Mouse (Mus musculus): ENCODE measurements around the gene BC049730.
"Not testable (repeated sequence)": the region's sequence is repeated elsewhere in the genome, so short reads cannot be mapped to it uniquely, and the experiment has no call there.

Gene BC049730

DNA sequence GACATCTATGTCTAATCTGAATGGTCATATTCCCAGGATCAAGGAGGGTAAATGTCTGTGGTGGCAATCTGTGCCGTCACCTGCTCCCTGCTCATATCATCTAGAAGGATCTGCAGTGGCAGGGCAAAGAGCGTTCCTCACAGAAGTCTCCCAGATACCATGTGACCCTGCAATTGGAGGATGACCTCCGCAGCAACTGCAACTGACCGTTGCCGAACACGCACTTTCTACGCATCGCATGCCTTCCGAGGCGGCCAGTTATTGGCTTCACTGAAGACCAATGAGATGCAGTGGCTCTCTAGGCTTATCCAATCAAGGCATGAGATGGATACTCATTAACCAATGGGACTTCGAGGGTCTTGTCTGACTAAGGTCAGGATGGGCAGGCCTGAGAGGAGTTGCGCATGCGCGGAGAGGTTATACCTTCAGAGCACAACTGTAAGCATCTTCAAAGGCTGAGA, at the start of gene BC049730:
BC049730 (plus strand) TSS at position 411 of the 461 bp plus-strand sequence.
- DNase-seq (ENCODE audit: extremely low read depth, low read depth) = no peak

DNA sequence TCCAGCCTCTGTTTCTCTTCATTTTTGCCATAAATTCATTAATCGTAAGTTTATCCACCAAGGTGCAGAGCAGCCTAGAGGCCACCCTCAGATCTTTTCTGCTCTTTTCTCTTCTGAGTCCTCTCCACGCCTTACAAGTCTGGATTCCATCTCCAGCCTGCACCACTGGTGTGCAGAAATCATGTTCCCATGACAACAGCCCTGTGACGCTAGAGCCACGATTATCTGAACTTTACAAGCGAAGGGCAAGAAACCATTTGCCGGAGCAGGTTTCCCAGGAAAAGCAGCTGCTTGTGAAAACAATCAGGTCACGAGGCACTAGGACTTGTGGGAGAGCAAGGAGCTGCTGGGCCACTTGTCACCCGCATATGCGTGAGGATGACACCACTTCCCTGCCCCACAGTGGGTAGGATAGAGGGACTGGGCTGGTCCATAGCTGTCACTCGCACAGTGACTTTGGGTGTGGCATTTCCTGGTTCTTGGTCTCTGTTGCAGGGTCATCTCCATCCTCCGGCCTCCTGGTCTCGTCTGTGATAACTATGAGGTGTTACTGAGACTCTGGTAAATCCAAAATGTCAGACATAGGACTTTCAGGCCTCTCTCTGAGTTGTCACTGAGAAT, 49.2 kb upstream of the BC049730 start:
- DNase-seq (ENCODE audit: extremely low read depth, low read depth) = no peak

DNA sequence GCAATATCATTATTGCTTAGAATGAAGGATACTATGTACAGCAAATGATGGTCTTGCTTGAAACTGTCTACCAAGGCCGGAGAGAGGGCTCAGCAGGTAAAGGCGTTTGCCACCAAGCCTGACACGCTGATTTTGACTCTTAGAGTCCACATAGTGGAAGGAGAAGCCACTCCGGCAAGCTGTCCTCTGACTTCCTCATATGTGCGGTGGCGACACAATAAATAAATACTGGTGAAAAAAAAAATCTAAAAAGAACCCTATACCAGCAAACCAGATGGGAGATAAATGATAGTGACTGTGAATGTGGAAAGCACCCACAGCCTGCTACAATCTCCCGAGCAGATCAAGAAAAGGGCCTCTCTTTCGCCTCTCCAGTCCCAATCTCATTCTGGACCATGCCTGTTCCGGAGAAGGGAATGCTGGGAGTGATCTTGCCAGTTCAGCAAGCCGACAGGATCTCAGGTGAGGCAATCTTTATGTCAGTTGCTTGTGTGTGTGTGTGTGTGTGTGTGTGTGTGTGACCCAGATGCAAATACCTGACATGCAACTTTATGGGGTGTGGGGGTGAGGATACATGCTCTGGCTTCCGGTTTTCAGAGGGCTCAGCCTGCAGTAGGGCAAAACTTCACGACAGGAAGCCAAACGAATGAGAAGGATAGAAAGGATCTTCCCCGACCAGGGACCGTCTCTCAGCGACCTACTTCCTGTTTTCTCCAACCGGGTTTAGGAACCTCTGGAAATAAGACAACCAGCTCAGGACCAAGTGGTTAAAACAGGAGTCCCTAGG, 47.7 kb upstream of the BC049730 start:
- DNase-seq (ENCODE audit: extremely low read depth, low read depth) = peak; percentile 78

DNA sequence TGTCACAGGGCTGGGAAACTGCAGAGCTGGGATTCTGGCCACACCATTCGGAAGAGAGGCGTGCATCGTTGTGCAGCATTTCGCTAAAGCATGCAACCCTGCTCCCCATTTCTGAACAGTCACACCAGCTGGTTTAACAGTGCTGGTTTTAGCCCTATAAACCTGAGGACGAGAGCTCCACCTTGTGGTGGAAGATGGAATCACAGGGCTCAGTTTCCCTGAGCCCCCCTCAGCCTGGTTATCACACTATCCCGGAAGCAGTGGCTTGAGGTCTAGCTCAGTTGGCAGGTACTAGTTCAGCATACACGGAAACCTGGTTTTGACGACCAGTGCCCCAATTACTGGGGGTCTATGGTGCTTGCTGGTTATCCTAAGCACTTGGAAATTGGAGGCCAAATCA, 46.5 kb upstream of the BC049730 start:
- peak; percentile 83 for DNase-seq (ENCODE audit: extremely low read depth, low read depth)

DNA sequence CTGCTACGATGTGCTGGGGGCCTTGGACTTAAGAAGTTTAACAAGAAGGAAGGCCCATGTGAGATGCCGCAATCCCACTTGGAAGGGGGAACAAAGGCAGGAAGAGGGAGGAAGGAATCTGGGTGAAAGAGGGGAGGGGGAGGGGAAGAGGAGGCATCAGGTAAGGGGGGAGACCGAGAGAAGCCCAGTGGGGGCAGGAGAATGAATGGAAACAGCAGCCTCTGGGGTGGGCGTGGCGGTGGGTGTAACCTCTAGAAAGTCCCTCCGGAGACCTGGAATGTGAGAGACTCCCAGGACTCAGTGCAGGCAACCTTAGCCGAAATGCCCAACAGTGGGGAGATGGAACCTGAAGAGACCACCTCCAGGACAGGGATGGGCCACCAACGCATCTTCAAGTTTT, 44.7 kb upstream of the BC049730 start:
- DNase-seq (ENCODE audit: extremely low read depth, low read depth) = no peak

DNA sequence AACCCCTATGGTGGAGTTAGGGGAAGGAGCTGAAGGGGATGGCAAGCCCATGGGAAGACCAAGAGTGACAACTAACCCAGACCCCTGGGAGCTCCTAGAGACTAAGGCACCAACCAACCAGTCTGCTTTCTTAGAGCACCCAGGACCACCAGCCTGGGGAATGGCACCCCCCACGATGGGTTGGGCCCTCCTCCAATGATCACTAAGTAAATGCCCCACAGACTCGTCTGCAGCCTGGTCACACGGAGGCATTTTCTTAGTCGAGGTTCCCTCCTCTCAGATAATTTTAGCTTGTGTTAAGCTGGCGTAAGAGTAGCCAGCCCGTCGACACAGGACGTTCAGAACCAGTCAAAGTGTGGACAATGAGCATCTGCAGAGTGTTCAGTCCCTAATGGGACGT, 44.1 kb upstream of the BC049730 start:
- no peak for DNase-seq (ENCODE audit: extremely low read depth, low read depth)

DNA sequence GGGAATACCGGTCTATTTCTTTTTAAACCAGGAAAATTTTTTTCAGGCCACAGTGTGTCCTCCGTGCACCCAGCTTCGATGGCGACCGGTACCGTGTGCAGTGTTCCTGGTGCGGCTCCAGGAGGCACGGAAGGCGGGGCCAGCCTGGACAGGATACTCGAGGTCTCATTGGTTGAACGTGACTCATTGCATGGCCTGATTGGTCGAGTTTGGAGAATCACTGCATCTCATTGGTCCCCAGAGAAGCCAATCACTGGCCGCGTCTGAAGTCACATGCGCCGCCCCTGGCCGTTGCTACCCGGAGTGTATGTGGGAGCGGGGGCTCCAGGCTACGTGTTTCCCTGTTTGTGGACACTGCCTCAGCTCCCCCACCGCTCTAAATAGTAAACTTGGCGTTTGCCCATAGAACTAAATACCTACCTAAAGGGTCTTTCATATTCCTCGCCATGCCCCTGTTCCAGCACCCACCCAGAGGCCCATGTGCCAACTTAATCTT, 37.0 kb upstream of the BC049730 start:
- DNase-seq (ENCODE audit: extremely low read depth, low read depth) = no peak

DNA sequence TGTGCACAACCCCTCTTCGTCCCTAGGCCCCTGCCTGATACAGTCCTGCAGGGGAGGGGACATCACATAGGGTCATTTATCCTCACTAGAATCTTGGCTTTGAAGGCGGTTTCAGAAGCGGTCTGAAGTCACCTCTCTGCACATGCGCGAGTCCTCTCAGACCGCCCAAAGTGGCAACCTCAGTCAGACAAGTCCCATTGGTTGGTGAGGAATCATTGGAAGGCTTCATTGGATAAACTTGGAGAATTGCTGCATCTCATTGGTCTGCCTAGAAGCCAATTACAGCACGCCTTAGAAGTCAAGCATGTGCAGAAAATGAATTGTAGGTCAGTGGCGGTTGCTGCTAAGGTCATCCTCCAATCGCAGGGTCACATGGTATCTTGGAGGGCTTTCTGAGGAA, 32.5 kb upstream of the BC049730 start, which contains the start of gene Tex101:
Tex101 (minus strand) TSS at position 101 of the 400 bp plus-strand sequence.
- no peak for DNase-seq (ENCODE audit: extremely low read depth, low read depth)

DNA sequence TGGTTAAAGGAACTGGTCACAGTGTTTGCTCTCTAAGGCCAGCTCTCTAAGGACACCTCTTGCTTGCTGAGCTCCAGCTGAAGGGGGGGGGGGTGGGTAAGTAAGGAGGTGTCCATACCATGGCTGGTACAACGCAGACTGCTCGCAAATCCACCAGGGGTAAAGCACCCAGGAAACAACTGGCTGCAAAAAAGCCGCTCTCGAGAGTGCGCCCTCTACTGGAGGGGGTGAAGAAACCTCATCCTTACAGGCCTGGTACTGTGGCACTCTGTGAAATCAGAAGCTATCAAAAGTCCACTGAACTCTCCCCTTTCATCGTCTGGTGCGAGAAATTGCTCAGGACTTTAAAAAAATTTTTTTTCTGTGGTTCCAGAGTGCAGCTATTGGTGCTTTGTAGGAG, 24.9 kb upstream of the BC049730 start:
- not testable (repeated sequence) for DNase-seq (ENCODE audit: extremely low read depth, low read depth)

DNA sequence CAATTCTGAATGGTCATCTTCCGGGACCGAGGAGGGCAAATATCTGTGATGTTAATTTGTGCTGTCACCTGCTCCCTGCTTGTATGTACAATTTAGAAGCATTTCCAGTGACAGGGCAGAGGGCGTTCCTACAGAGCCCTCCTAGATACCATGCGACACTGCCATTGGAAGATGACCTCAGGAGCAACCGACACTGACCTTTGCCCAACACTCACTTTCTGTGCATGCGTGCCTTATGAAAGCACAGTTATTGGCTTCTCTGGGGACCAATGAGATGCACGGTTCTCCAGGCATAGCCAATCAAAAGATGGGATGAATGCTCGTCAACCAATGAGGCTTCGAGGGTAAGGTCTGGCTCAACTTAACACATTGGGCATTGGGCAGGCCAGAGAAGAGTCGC, 21.5 kb upstream of the BC049730 start:
- not testable (repeated sequence) for DNase-seq (ENCODE audit: extremely low read depth, low read depth)

DNA sequence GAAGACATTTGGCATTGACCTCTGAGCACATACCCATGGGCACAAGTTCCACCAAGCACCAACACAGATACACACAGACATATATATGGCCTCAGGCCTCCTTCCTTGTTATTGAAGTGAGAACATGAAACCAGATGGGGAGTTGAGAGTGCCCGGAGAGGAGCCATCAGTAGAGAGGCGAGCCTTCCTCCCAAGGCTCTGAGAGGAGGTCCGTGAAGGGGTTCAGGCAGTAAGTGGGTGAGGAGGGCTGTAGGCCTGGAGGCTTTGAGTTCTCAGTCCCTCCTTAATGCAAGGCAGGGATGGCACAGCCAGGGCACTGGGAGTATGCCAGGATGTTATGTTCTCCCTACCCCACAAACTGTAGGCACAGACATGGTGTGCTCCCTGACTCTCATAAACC, 16.3 kb upstream of the BC049730 start:
- DNase-seq (ENCODE audit: extremely low read depth, low read depth) = not testable (repeated sequence)

DNA sequence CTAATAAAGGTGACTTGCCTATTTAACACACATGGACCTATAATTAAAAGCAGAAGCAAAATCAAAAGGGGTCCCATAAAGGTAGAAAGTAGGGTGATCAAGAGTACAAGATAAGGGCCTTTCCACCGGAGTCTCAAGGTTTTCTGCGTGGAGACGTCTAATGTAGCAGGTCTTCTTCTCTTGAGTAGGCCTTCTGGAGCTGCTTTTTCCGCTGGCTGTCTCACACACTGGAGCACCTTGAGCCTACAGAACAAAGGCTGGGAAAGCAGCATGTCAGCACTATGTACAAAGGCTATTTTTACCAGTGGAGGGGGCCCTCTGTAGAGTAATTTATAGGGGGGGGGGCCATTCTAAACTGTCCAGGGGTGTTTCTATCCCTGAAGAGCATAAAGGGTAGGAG, 11.2 kb upstream of the BC049730 start:
- not testable (repeated sequence) for DNase-seq (ENCODE audit: extremely low read depth, low read depth)

DNA sequence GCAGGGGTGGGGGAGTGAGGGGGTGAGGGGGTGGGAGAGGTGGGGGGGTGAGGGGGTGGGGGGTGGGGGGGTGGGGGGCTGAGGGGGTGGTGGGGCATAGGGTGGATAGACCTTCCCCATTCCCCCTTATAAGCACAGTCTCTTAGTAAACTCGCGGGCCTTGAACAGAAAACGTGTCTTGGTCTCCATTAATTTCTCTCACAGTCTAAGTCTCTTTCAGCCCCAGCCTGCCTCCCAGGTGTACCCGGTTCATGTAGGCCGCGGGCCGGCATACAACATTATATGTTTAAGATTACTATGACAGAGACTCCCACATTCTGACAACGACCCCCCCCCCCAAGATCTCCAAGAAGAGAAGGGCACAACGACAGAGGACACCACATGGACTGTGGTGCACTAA, 6.2 kb upstream of the BC049730 start:
- not testable (repeated sequence) for DNase-seq (ENCODE audit: extremely low read depth, low read depth)

DNA sequence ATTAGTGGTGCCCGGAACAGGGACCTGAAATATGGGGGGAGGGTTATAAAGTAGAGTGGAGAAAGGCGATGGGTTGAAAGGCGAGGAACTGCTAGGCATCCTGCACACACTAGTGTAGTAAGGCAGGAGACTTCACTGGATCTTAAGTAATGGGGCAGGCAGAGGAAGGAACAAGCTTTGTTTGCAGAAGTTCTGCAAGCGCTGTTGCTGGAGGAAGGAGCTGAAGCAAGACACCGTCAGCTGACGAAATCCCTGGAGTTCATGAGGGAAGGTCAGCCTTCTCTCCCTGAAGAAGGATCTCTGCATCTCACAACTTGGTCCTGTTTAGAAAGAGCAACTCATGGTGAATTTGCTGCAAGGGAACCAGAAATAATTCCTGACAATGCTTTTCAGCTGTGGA, 6.0 kb downstream of the BC049730 start:
- DNase-seq (ENCODE audit: extremely low read depth, low read depth) = no peak

DNA sequence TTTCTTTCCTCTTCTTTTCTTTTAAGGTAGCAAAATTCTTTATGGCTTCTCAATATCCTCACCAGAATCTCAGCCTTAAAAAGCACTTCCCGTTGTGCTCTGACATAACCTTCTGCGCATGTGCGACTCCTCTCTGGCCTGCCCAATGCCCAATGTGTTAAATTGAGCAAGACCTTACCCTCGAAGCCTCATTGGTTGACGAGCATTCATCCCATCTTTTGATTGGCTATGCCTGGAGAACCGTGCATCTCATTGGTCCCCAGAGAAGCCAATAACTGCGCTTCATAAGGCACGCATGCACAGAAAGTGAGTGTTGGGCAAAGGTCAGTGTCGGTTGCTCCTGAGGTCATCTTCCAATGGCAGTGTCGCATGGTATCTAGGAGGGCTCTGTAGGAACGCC, 17.8 kb downstream of the BC049730 start, which contains the start of gene Gm4763:
Gm4763 (minus strand) TSS at position 101 of the 400 bp plus-strand sequence.
- DNase-seq (ENCODE audit: extremely low read depth, low read depth) = not testable (repeated sequence)

DNA sequence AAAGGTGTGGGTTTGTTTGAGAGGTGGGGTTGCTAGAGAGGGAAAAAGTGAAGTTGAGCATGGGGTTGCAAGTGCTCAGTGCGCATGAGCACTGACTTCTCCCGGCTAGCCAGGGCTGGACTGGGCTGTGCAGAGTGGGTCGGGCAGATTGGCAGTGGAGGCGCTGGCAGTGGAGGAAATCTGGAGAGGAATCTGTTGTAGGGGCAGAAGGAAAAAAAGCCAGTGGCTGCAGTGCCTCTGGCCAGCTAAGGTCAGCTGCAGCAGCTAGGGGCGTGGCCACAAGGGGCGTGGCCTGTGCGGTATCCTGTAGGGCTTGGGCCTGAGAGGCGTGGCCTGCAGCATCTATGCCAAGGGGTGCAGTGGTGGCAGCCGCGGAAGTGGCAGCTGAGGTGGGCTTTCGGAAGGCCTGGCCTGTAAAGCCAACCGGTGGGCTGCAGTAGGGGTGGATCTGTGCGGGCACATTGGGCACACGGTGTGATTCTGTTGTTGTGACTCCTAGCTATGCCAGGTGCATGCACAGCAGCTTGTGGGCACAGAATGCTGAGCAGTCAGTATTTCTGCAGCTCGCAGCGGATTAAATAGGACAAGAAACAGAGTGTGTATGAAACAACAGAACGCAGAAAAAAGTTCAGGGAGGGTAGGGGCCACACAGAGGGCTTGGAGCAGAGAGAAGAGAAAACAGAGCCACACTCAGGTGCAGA, 27.1 kb downstream of the BC049730 start:
- no peak for DNase-seq (ENCODE audit: extremely low read depth, low read depth)

DNA sequence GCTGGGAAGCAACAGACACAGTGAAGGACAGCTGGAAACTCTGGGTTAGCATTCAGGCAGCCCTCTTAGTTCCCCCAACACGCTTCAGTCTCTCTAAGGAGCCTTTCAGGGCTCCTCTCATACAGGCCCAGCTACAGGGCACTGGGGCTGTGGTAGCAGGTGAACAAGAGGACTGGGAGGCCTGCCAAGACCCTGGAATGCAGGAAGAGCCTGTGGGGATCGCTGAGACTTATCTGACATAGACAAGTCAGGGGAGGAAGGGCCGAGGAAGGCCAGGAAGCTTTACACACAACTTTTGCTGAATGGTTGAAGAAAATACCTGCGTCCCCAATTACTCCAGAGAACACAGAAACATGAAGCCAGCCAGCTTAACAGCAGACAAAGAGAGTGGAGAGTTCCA, 41.7 kb downstream of the BC049730 start:
- DNase-seq (ENCODE audit: extremely low read depth, low read depth) = no peak

DNA sequence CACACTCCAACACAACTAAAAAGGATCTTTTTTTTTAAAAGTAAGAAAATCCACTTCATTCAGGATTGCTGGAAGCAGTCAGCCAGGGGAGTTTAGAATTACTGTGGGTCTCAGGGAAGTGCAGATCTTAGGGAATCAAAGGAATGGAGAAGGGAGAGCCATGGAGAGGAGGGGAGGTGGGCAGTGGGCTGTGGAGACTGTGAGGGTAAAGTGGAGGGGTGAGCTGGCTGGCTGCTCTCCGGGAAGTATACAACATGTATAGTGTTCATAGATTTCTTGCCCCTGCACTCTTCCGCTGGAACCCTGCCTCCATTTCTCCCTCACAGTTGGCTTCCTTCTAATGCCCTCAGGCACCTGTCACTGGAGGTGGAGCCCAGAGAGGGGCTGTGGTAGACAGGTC, 42.6 kb downstream of the BC049730 start:
- no peak for DNase-seq (ENCODE audit: extremely low read depth, low read depth)

DNA sequence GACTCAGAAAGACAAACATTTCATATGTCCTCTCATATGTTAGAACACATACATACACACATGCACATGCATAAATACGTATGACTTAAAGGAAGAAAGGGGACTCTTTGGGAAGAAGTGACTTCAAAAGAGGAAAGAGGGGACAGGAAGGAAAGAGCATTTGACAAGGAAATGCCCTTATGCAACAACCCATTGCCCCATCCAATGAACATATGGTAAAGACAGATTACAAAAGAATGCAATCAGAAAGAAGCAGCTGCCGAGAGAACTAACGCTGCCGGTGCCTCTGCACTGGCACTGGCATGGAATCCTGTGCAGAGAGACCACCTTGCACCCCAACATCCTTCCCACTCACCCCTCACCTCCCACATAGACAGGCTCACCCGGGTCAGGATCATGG, 44.4 kb downstream of the BC049730 start:
- DNase-seq (ENCODE audit: extremely low read depth, low read depth) = no peak

DNA sequence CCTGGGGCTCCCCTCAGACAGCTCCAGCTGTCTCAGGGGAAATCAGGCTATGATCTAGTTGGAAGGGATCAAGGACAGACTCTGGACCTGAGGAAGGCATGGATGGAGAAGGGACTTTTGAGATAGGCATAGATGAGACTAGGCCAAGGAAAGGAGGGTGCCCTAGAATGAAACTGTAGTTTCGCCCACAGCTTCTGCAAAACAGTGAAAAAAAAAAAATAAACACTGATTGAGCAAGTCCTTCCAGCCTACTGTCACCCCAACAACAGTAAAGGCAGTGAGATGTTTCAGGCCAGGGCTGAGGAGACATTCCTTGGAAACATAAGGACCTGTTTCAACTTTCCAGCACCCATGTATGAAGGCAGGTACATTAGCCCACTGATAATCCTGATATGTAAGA, 49.5 kb downstream of the BC049730 start:
- DNase-seq (ENCODE audit: extremely low read depth, low read depth) = no peak

DNA sequence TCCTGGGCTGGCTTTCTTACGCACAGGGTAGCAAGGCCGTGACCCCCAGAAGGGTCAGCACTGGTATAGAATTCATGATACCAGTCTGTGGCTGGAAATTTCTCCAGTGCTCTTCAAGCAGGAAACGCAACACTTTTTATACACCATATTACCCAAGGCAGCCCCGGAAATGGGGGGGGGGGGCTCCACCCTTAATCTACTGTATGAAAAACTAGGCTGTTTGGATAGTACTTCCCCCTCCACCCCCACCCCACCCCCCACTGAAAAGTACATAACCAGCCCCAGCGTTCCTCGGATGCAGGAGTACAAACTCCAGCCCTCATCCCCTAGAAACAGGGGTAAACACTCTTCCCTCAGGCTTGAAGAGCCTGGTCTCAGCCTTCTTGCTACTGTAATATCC, 51.2 kb downstream of the BC049730 start, which contains the start of gene Cd177:
Cd177 (minus strand) TSS at position 101 of the 400 bp plus-strand sequence.
- no peak for DNase-seq (ENCODE audit: extremely low read depth, low read depth)

DNA sequence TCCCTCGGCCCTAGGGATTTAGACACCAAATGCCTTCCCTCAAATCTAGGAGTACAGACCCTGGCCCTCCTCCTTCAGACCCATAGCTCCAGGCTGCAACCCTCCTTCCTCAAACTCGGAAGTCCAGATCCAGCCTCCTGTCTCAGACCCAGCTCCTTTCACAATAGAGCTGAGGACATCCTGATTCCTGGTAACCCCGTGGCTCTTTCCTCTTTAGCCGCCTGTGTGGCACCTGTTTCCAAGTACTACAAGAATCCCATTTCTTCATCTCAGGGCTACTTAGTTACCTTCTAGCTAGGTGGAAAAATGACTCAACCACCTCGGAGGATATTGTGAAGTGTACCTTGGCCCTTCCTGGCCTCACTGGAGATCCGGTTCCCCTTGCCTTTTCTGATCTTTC, 52.1 kb downstream of the BC049730 start:
- no peak for DNase-seq (ENCODE audit: extremely low read depth, low read depth)
